Mouse (Mus musculus) urinary bladder, postnatal 4 days (tissue): ENCODE results near the gene Lrrc23.
A peak's percentile ranks its signal among the peaks of the same experiment; 100 is the strongest.
"Not testable (repeated sequence)": the region's sequence is repeated elsewhere in the genome, so short reads cannot be mapped to it uniquely, and the experiment has no call there.

ENCODE experiments used
- DNase-seq, 2 experiments: peaks; one replicate each; pipeline ENCODE4 v3.0.0; 2021 to 2022; ENCODE audit warnings: low spot score in 2 of 2

Gene Lrrc23

GRCm38 (mm10) chr6:124779222-124779983, at the start of gene Lrrc23:
Gene Lrrc23, minus strand, starts transcription at chr6:124779727.
- DNase-seq = peak in 1 of 2 experiments; percentile 45

DNA sequence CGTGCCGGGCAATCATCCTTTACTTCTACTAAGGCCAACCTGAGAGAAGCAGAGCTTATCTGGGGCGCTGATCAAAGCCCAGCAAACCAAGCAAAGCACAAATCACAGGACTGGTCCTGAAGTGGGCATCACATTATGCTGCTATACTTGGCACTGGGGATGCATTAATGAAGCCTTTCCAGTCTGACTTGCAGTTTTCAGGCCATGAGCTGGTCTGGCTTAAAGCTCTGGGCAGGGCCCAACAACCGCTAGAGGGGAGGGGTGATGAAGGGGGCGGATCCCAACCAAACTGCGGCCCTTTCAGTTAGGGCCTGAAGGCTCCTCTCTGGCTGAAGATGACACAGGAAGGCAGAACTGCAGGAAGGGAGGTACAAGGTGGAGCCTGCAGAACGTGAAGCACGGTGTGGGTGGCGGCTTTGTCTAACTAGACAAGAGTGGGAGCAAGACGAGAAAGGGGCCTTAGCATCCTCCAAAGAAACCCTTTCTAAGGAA, 48.6 kb upstream of the Lrrc23 start:
- peak in 1 of 2 experiments; percentile 60 for DNase-seq

DNA sequence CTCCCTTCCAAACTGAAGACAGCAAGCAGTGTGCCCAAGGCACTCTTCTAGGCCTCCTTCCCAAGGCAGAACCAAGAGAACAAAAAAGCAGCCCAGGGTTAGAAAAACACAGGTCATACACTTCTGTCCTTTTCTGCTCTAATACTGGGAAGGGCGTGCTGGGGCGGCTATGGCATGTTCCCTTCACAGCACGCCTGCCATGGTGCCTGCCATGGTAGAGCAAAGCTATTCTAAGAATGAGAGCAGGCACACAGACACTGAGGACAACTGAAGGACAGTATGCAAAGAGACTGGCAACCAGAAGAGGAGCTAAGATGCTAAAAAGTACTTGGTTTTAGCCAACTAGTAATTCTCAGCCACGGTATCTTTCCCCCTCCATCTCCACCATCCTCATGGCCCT, 42.5 kb upstream of the Lrrc23 start:
- no peak for DNase-seq

DNA sequence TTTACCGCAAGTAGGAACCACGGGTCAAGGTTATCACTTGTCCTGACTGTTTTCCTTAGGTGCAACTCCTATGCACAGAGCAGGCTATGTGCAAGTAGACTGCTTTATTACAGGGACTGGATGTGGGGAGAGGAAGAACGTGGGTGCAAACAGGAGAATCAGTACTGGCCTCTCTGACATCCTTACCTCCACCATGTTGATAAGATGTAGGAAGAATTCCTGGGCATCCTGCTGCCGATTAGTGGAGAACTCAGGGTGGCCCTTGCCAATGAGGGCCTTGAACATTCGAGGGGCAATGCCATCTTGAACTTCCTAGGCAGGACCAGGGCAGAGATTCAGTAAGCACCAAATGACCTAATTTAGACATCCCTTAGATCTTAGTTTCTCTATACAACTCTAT, 41.4 kb upstream of the Lrrc23 start:
- no peak for DNase-seq

- DNase-seq = no peak
These were observed 38.4 kb upstream of the Lrrc23 start for GRCm38 (mm10) chr6:124817971-124818370.

DNA sequence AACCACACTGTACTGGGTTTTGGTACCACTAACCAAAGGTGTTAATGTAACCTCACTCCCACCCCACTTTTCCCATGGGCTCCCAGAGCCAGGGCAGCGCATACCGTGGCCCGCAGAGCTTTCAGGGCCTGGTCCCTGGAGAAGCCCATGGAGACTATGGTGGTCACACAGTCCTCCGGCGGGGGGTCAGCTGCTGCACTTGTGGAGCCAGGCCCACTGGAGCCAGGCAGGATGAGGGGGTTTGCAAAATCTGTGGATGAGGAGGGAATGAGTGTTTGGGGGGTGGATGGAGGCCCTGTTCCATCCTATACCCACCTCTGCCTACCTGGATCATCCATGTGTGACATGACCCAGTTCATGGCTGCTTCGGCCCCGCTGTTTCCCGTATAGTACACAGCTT, 38.0 kb upstream of the Lrrc23 start:
- no peak for DNase-seq

DNA sequence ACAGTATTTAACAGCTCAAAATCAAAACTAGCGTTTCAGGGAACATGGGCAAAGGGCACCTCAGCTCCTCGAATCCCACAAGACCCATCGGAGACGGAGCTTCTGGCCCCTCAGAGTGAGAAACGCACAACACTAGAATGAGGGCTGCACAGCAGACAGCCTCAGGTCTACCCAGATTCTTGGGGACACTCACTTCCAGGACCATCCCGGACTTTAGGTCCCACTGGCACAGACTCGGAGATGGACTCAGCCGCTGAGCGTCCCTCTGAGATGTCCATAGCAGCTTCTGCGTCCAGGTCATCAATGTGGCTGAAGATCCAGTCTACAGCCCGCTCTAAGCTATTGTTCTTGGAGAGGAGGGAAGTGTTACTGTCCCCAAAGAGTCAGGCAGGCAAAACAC, 37.6 kb upstream of the Lrrc23 start:
- no peak for DNase-seq

DNA sequence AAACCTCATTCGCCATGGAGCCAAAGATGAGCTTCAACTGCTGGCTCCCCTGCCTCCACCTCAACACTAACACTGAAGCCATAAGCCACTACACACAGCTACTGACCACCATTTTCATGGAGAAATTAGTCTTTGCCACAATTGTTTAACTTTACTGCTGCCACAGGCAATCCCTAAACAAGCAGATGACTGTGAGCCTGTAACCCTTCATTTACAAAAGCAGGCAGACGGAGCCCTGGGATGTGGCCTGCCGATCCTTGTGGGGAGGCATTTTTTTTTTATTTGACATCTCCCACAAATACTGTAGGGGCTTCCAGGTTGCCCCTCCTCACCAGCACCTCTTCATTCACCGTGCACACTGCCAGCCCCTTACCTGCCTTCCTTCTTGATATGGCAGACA, 37.1 kb upstream of the Lrrc23 start:
- DNase-seq = no peak

- DNase-seq = peak in 1 of 2 experiments; percentile 41
These were observed 35.6 kb upstream of the Lrrc23 start for GRCm38 (mm10) chr6:124814858-124815774.

DNA sequence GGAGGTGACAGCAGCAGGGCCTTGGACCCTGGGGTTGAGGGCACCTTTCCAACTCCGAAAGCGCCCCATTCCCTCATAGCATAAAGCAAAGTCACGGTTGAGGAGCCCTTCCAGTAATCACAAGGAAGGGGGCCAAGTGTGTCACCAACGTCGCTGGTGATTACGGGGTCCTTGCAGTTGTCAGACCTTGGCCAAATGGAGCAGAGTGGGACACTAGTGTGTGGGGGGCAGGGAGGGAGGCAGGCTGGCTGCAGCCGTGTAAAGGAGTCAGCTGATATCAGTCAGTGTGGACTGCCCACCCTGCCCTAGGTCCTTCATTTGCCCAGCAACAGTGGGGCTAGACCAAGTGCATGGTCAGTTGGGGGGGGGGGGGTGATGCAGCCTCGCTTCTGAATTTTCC, 34.9 kb upstream of the Lrrc23 start:
- DNase-seq = peak in 1 of 2 experiments; percentile 58

GRCm38 (mm10) chr6:124813933-124814332, 34.4 kb upstream of the Lrrc23 start, which contains the start of gene Tpi1:
Gene Tpi1, minus strand, starts transcription at chr6:124814296.
- peak; percentile 89 to 92 for DNase-seq

- peak in 1 of 2 experiments; percentile 49 for DNase-seq
These were observed 34.0 kb upstream of the Lrrc23 start for GRCm38 (mm10) chr6:124813496-124813895.

- DNase-seq = no peak
These were observed 33.3 kb upstream of the Lrrc23 start for GRCm38 (mm10) chr6:124812848-124813247.

- DNase-seq = no peak
These were observed 32.4 kb upstream of the Lrrc23 start for GRCm38 (mm10) chr6:124811701-124812560.

DNA sequence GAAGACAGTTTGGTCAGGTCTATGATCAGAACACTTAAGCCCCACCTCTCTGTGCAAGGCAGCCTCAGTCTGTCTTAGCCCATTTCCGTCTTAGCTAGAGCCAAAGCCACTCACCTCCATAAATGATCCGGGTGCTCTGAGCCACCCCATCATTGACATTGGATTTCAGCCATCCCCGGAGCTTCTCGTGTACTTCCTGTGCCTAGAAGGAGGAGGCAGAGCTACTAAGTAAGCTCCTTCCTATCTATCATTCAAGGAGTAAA, 31.8 kb upstream of the Lrrc23 start:
- no peak for DNase-seq

- DNase-seq = not testable (repeated sequence)
These were observed 31.3 kb upstream of the Lrrc23 start for GRCm38 (mm10) chr6:124810566-124811402.

DNA sequence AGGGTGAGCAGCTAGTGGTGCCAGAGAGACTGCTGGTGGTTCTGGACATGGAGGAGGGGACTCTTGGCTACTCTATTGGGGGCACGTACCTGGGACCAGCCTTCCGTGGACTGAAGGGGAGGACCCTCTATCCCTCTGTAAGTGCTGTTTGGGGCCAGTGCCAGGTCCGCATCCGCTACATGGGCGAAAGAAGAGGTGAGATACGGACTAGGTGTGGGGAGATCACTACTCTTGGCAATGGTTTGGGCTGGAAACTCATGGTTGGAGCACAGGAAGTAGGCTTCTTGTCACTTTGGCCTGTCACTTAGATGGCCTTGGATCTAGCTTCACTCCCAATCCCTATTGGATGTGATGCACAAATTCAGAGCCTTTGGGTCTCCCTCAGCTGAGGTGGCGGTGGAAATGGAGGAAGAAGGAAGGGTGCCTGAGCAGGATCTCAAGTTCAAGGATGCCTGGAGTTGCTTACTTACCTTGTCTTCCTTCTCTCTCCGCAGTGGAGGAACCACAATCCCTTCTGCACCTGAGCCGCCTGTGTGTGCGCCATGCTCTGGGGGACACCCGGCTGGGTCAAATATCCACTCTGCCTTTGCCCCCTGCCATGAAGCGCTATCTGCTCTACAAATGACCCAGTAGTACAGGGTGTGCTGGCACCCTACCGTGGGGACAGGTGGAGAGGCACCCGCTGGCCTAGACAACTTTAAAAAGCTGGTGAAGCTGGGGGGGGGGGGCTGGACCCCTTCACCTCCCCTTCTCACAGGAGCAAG, 30.4 kb upstream of the Lrrc23 start:
- no peak for DNase-seq

- peak; percentile 79 to 84 for DNase-seq
These were observed 29.7 kb upstream of the Lrrc23 start for GRCm38 (mm10) chr6:124809052-124809774.

DNA sequence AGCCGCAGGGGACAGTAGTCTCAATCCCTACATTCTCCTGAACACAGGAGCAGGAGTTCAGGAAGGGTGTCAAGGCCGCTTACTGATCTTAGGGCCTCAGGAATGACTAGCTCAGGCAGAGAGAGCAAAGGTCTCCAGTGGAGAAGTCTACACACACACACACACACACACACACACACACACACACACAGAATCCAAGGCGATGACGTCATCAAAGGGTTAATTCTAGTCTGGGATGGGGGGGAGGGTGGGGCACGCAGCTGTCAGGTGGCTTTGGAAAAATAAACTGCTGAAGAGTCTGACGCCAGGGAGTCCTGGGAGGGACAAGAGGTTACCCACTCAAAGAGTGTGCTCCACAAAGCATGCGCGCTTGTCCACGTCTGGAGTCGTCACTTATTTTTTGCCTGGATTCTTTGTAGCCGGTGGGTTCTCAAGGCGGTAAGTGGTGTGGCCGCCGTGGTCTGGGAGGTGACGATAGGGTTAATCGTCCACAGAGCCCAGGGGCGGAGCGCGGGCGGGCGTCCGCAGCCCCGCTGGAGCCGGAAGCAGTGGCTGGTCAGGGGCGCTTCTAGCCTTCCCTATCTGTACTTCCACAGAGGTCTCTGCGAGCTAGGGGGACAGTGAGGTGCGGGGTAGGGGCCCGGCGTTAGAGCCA, 29.0 kb upstream of the Lrrc23 start, which contains the start of gene Spsb2:
Gene Spsb2, plus strand, starts transcription at position 304 of the 655 bp plus-strand sequence.
- peak; percentile 82 to 83 for DNase-seq
